Mouse (Mus musculus) cerebellum, adult 2 months (tissue): ENCODE data around the gene Pfn5. TPM values are rescaled to one million over a fixed set of nuclear protein-coding genes. Genes with fewer than 3 reads are reported as not detected.
"Not testable (repeated sequence)": the region's sequence is repeated elsewhere in the genome, so short reads cannot be mapped to it uniquely, and the experiment has no call there.

Experiments used
- DNase-seq, 2 experiments: peaks; one replicate each; pipeline ENCODE4 v3.0.0; 2021
- H3K27ac ChIP-seq: fragments of 200-500 bp; 2 replicates; pipeline ENCODE4 v1.5.1; 2012; ENCODE audit warnings: low read length, control low read depth, inconsistent platforms; ENCODE audit not compliant: insufficient read depth
- H3K27me3 ChIP-seq: fragments of 200-500 bp; 2 replicates; pipeline ENCODE4 v1.6.1; 2012; ENCODE audit warnings: inconsistent platforms, mild to moderate bottlenecking, low read length, moderate library complexity; ENCODE audit not compliant: control insufficient read depth, insufficient read depth
- H3K4me1 ChIP-seq: fragments of 200-500 bp; 2 replicates; pipeline ENCODE4 v1.6.1; 2011; ENCODE audit warnings: low read length; ENCODE audit not compliant: control insufficient read depth, insufficient read depth
- H3K4me3 ChIP-seq: fragments of 200-500 bp; replicated peaks from 2 replicates; pipeline ENCODE3; 2011; ENCODE audit warnings: mild to moderate bottlenecking, low read depth, low read length, control low read depth; ENCODE audit not compliant: insufficient read depth
- CTCF ChIP-seq: fragments of 200-500 bp; IDR thresholded peaks from 2 replicates; pipeline ENCODE4 v1.5.1; 2011; ENCODE audit warnings: low read depth, mild to moderate bottlenecking, control low read depth, low read length, moderate library complexity, borderline replicate concordance; ENCODE audit not compliant: insufficient read depth
- POLR2A ChIP-seq: fragments of 200-500 bp; IDR thresholded peaks from 2 replicates; pipeline ENCODE4 v1.6.1; 2011; ENCODE audit warnings: low read length, control low read depth, borderline replicate concordance; ENCODE audit not compliant: insufficient read depth
- WGBS: fragments of 180-500 bp; shearing (Covaris S2); methylation state at CpG from one replicate; pipeline ENCODE4 v1.1.7; 2018; 5-methylcytosine and 5-hydroxymethylcytosine counted together
- polyA plus RNA-seq: library from polyadenylated mRNA; depleted of rRNA; stranded (reverse); fragments of >200 nt; gene quantifications from 2 replicates; pipeline ENCODE4 v1.2.3, GENCODE M21; 2012; rRNA removed

Pfn5 gene
- polyA plus RNA-seq = not detected in 2 replicates

GRCm38 (mm10) chrX:95557887-95558286, at the start of gene Pfn5, which contains the start of gene Asb12:
TSS of gene Pfn5 (plus strand) at chrX:95558104.
TSS of gene Asb12 (minus strand) at chrX:95557987.
- Histone ChIP-seq H3K4me1 (no peaks in the 10 kb centered on the region), H3K4me3 (no peak within 1 kb of the TSS), H3K27ac (no peak within 1 kb of the TSS), H3K27me3 (no peaks in the 10 kb centered on the region)
- DNase-seq = no peak
- TF ChIP-seq CTCF (no peak), POLR2A (no peak)
- WGBS = 97% methylated on average over 2 of the region's 2 CpGs

- TF ChIP-seq POLR2A (no peak), CTCF (no peak)
- H3K4me1 ChIP-seq = no peaks in the 10 kb centered on the region
- DNase-seq = no peak
- H3K27ac ChIP-seq = no peak overlapping the region
- H3K4me3 ChIP-seq = no peak overlapping the region
- H3K27me3 ChIP-seq = no peaks in the 10 kb centered on the region
Observed at GRCm38 (mm10) chrX:95523883-95524282, 34.0 kb upstream of the Pfn5 start.

DNA sequence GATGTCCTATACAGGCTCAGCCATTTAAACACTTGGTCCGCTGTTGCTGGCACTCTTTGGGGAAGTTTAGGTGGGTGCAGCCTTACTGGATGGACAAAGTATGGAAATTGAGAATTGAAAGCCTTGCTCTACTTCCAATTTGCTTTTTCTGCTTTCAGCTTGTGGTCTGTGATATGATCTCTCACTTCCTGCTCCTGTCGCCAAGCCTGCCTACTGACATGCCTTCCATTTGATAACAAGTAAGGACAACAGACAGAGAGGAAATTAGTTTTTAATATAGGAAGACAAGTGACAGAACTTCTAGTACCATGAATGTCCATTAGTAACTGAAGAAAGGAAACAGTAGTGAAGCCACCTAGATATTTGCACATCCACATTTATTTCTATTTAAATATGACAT, 32.7 kb upstream of the Pfn5 start:
- TF ChIP-seq POLR2A (no peak), CTCF (no peak)
- H3K4me3 ChIP-seq = no peak overlapping the region
- H3K27ac ChIP-seq = no peak overlapping the region
- WGBS = 94% methylated on average over 2 of the region's 2 CpGs
- no peak for DNase-seq
- no peaks in the 10 kb centered on the region for H3K4me1 ChIP-seq
- no peaks in the 10 kb centered on the region for H3K27me3 ChIP-seq

DNA sequence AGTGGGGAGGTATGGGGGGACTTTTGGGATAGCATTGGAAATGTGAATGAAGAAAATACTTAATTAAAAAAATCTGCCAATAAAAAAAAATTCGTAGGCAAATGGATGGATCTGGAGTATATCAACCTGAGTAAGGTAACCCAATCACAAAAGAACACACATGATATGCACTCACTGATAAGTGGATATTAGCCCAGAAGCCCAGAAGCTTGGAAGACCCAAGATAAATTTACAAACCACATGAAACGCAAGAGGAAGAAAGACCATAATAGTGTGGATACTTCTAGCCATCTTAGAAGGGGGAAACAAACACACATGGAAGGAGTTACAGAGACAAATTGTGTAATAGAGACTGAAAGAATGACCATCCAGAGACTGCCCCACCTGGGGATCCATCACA, 22.4 kb upstream of the Pfn5 start:
- not testable (repeated sequence) for DNase-seq, H3K27ac ChIP-seq, H3K4me3 ChIP-seq, H3K27me3 ChIP-seq, H3K4me1 ChIP-seq
- WGBS = 94% methylated on average over 2 of the region's 2 CpGs

DNA sequence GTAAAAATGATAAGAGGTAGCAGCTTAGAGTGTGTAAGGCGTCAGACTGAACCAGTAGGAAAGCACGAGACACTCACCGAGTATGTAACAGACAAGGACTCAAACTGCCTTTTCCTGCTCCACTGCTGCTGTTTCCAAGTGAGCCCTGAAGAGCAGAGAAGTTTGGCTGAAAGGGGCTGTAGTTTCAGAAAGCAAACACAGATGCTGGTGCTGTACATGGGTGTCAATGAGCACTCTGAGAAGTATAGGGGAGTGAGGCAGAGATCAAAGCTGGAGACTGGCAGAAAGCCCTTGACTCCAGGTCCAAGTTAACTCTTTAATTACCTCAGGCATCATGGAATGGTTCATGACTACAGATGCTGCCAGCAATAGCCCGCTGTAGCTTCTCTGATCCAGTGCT, 3.6 kb upstream of the Pfn5 start:
- H3K27me3 ChIP-seq = no peaks in the 10 kb centered on the region
- 78% methylated on average over 4 of the region's 4 CpGs for WGBS
- no peak overlapping the region for H3K4me3 ChIP-seq
- no peaks in the 10 kb centered on the region for H3K4me1 ChIP-seq
- DNase-seq = no peak
- H3K27ac ChIP-seq = no peak overlapping the region
- no peak for TF ChIP-seq POLR2A
- TF ChIP-seq CTCF = no peak

DNA sequence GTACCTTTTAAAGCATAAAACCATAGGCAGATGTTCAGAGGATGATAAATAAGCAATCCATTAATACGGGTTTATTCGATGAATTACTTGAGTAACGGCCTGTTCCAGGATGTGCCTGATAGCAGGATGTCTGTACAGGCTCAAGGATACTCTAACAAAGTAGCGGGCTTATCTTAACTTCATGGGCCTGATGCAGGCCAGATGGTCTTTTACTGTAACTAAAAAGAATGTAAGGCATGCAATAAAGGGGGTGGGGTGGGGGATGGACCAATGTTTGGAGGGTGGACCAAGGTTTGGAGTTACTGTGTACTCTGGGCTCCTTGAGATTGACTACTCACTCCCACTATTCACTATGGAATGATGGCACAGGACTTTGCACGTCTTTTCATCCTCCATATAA, 42.7 kb downstream of the Pfn5 start:
- TF ChIP-seq CTCF (no peak), POLR2A (no peak)
- WGBS = 92% methylated on average over 5 of the region's 5 CpGs
- H3K4me3 ChIP-seq = no peak overlapping the region
- H3K4me1 ChIP-seq = no peaks in the 10 kb centered on the region
- no peaks in the 10 kb centered on the region for H3K27me3 ChIP-seq
- no peak overlapping the region for H3K27ac ChIP-seq
- DNase-seq = no peak

Other genes with a start within 250 kb of the Pfn5 start
- gene Amer1, start 113.2 kb upstream of the Pfn5 start, polyA plus RNA-seq = 6.2 and 6.6 TPM in 2 replicates
- gene Asb12, start 117 bp upstream of the Pfn5 start, polyA plus RNA-seq = 0.08 TPM in 1 of 2 replicates, not detected in the other
- gene Zc4h2, start 100.4 kb downstream of the Pfn5 start, polyA plus RNA-seq = 24.2 and 24.4 TPM in 2 replicates
- gene Zc3h12b, start 153.6 kb downstream of the Pfn5 start, polyA plus RNA-seq = 7.6 and 7.7 TPM in 2 replicates